Mouse (Mus musculus): ENCODE results near the gene Mak. TPM values are rescaled to one million over a fixed set of nuclear protein-coding genes. Genes with fewer than 3 reads are reported as not detected.
A peak's percentile ranks its signal among the peaks of the same experiment; 100 is the strongest.
"Not testable (repeated sequence)": the region's sequence is repeated elsewhere in the genome, so short reads cannot be mapped to it uniquely, and the experiment has no call there.

Mak gene
- polyA plus RNA-seq, 1 experiment from 2014 or later = 0.27 TPM

- no peak for ATAC-seq (ENCODE audit: extremely low read depth, insufficient number of reproducible peaks, low FRiP score, low TSS enrichment)
- Histone ChIP-seq H3K4me3 (peak overlapping the region; percentile 81), H3K9me3 (no peaks in the 10 kb centered on the region), H3K9ac (peak overlapping the region; percentile 90), H3K27ac (replicated peaks) (peak overlapping the region; percentile 36; the same call in 1 of the 2 replicates), H3K36me3 (peaks cover 68% of the 10 kb centered on the region), H3K4me2 (peak overlapping the region; percentile 78), H3K27me3 (replicated peaks) (no peaks in the 10 kb centered on the region), H3K4me1 (peaks cover 39% of the 10 kb centered on the region)
- WGBS = 55% methylated on average over 4 of the region's 4 CpGs
Measured at GRCm38 (mm10) chr13:41017832-41018231, 61.7 kb downstream of the Mak start.

- H3K9ac ChIP-seq = peak overlapping the region; percentile 90
- H3K27ac ChIP-seq (replicated peaks) = peak overlapping the region; percentile 93
- H3K36me3 ChIP-seq = peaks cover 68% of the 10 kb centered on the region
- no peaks in the 10 kb centered on the region for H3K27me3 ChIP-seq (replicated peaks)
- peak overlapping the region; percentile 81 for H3K4me3 ChIP-seq
- no peak for ATAC-seq (ENCODE audit: extremely low read depth, insufficient number of reproducible peaks, low FRiP score, low TSS enrichment)
- H3K9me3 ChIP-seq = no peaks in the 10 kb centered on the region
- peaks cover 39% of the 10 kb centered on the region for H3K4me1 ChIP-seq
- 39% methylated on average over 12 of the region's 12 CpGs for WGBS
- H3K4me2 ChIP-seq = peak overlapping the region; percentile 78
Measured at GRCm38 (mm10) chr13:41016797-41017405, 62.6 kb downstream of the Mak start.

- WGBS = under 1% methylated on average over 43 of the region's 43 CpGs
- no peaks in the 10 kb centered on the region for H3K27me3 ChIP-seq (replicated peaks)
- peak within 1 kb of the TSS; percentile 93 for H3K27ac ChIP-seq (replicated peaks)
- H3K9me3 ChIP-seq = no peaks in the 10 kb centered on the region
- peak; percentile 99 for ATAC-seq (ENCODE audit: extremely low read depth, insufficient number of reproducible peaks, low FRiP score, low TSS enrichment)
- H3K4me3 ChIP-seq = peak within 1 kb of the TSS; percentile 81
- H3K4me1 ChIP-seq = peaks cover 37% of the 10 kb centered on the region
- H3K36me3 ChIP-seq = peaks cover 68% of the 10 kb centered on the region
- H3K9ac ChIP-seq = peak within 1 kb of the TSS; percentile 90
- H3K4me2 ChIP-seq = peak within 1 kb of the TSS; percentile 78
Measured at GRCm38 (mm10) chr13:41015829-41016634, 63.5 kb downstream of the Mak start, which contains the start of gene Tmem14c. Gene Tmem14c (plus strand): TSS chr13:41016292.

- H3K9me3 ChIP-seq = no peaks in the 10 kb centered on the region
- H3K9ac ChIP-seq = no peak overlapping the region
- no peaks in the 10 kb centered on the region for H3K4me1 ChIP-seq
- H3K27me3 ChIP-seq (replicated peaks) = no peaks in the 10 kb centered on the region
- no peak for ATAC-seq (ENCODE audit: extremely low read depth, insufficient number of reproducible peaks, low FRiP score, low TSS enrichment)
- H3K36me3 ChIP-seq = peaks cover 95% of the 10 kb centered on the region
- no peak overlapping the region for H3K27ac ChIP-seq (replicated peaks)
- H3K4me2 ChIP-seq = no peak overlapping the region
- 79% methylated on average over 8 of the region's 8 CpGs for WGBS
- no peak overlapping the region for H3K4me3 ChIP-seq
Measured at GRCm38 (mm10) chr13:41008946-41009345, 70.6 kb downstream of the Mak start.

GRCm38 (mm10) chr13:41008271-41008670 is 71.2 kb downstream of the Mak start:
- H3K36me3 ChIP-seq = peaks cover 91% of the 10 kb centered on the region
- no peak for ATAC-seq (ENCODE audit: extremely low read depth, insufficient number of reproducible peaks, low FRiP score, low TSS enrichment)
- no peaks in the 10 kb centered on the region for H3K9me3 ChIP-seq

GRCm38 (mm10) chr13:41006244-41006643 is 73.3 kb downstream of the Mak start:
- H3K4me1 ChIP-seq = peaks cover 11% of the 10 kb centered on the region
- H3K36me3 ChIP-seq = peaks cover 74% of the 10 kb centered on the region
- no peaks in the 10 kb centered on the region for H3K9me3 ChIP-seq
- H3K9ac ChIP-seq = no peak overlapping the region
- H3K4me3 ChIP-seq = no peak overlapping the region
- no peak overlapping the region for H3K27ac ChIP-seq (replicated peaks)
- H3K4me2 ChIP-seq = no peak overlapping the region
- 89% methylated on average over 4 of the region's 4 CpGs for WGBS
- no peak for ATAC-seq (ENCODE audit: extremely low read depth, insufficient number of reproducible peaks, low FRiP score, low TSS enrichment)
- no peaks in the 10 kb centered on the region for H3K27me3 ChIP-seq (replicated peaks)

More at GRCm38 (mm10) chr13:41008271-41008670, 71.2 kb downstream of the Mak start:
- Histone ChIP-seq H3K9ac (no peak overlapping the region), H3K4me1 (no peaks in the 10 kb centered on the region), H3K27me3 (replicated peaks) (no peaks in the 10 kb centered on the region), H3K27ac (replicated peaks) (no peak overlapping the region), H3K4me3 (no peak overlapping the region), H3K4me2 (no peak overlapping the region)
- 94% methylated on average over 10 of the region's 10 CpGs for WGBS

GRCm38 (mm10) chr13:41002001-41002400 is 77.5 kb downstream of the Mak start:
- no peaks in the 10 kb centered on the region for H3K27me3 ChIP-seq (replicated peaks)
- 77% methylated on average over 5 of the region's 5 CpGs for WGBS
- H3K4me1 ChIP-seq = peaks cover 19% of the 10 kb centered on the region
- H3K4me3 ChIP-seq = peak overlapping the region; percentile 90
- H3K9me3 ChIP-seq = no peaks in the 10 kb centered on the region
- no peak overlapping the region for H3K27ac ChIP-seq (replicated peaks)
- H3K36me3 ChIP-seq = peaks cover 32% of the 10 kb centered on the region
- ATAC-seq (ENCODE audit: extremely low read depth, insufficient number of reproducible peaks, low FRiP score, low TSS enrichment) = no peak
- 0 out of 2 replicates have a peak overlapping the region, but pooled peaks have one; percentile 17 for H3K9ac ChIP-seq
- peak overlapping the region; percentile 89 for H3K4me2 ChIP-seq

- no peaks in the 10 kb centered on the region for H3K9me3 ChIP-seq
- H3K36me3 ChIP-seq = peaks cover 22% of the 10 kb centered on the region
- peak within 1 kb of the TSS; percentile 92 for H3K9ac ChIP-seq
- H3K4me1 ChIP-seq = peaks cover 19% of the 10 kb centered on the region
- H3K27ac ChIP-seq (replicated peaks) = peak within 1 kb of the TSS; percentile 98
- H3K27me3 ChIP-seq (replicated peaks) = no peaks in the 10 kb centered on the region
- peak within 1 kb of the TSS; percentile 90 for H3K4me3 ChIP-seq
- WGBS = under 1% methylated on average over 58 of the region's 58 CpGs
- peak; percentile 87 for ATAC-seq (ENCODE audit: extremely low read depth, insufficient number of reproducible peaks, low FRiP score, low TSS enrichment)
- peak within 1 kb of the TSS; percentile 89 for H3K4me2 ChIP-seq
Measured at GRCm38 (mm10) chr13:41000926-41001639, 78.4 kb downstream of the Mak start, which contains the start of gene Pak1ip1. Gene Pak1ip1 (plus strand): TSS chr13:41001023.

GRCm38 (mm10) chr13:41000140-41000925 is 79.2 kb downstream of the Mak start:
- Histone ChIP-seq H3K9ac (peak overlapping the region; percentile 92), H3K27ac (replicated peaks) (peak overlapping the region; percentile 98), H3K4me2 (peak overlapping the region; percentile 89), H3K4me3 (peak overlapping the region; percentile 90), H3K27me3 (replicated peaks) (no peaks in the 10 kb centered on the region), H3K9me3 (no peaks in the 10 kb centered on the region), H3K4me1 (peaks cover 19% of the 10 kb centered on the region), H3K36me3 (peaks cover 15% of the 10 kb centered on the region)
- WGBS = under 1% methylated on average over 25 of the region's 25 CpGs
- ATAC-seq (ENCODE audit: extremely low read depth, insufficient number of reproducible peaks, low FRiP score, low TSS enrichment) = no peak

GRCm38 (mm10) chr13:40998537-40998936 is 81.0 kb downstream of the Mak start:
- not testable (repeated sequence) for ATAC-seq (ENCODE audit: extremely low read depth, insufficient number of reproducible peaks, low FRiP score, low TSS enrichment); H3K36me3 ChIP-seq; H3K27me3 ChIP-seq (replicated peaks); H3K9ac ChIP-seq; H3K9me3 ChIP-seq; H3K4me2 ChIP-seq; H3K27ac ChIP-seq (replicated peaks); H3K4me3 ChIP-seq
- peaks cover 31% of the 10 kb centered on the region for H3K4me1 ChIP-seq
- WGBS = 80% methylated on average over 5 of the region's 5 CpGs

All from heart, embryonic 13.5 days (tissue).